Mouse (Mus musculus): ENCODE measurements around the gene Fam171a1. TPM values are rescaled to one million over a fixed set of nuclear protein-coding genes. Genes with fewer than 3 reads are reported as not detected.
A peak's percentile ranks its signal among the peaks of the same experiment; 100 is the strongest.

Gene Fam171a1
- total RNA-seq, 2 experiments from 2014 or later: 71.5 to 72.8 TPM

DNA sequence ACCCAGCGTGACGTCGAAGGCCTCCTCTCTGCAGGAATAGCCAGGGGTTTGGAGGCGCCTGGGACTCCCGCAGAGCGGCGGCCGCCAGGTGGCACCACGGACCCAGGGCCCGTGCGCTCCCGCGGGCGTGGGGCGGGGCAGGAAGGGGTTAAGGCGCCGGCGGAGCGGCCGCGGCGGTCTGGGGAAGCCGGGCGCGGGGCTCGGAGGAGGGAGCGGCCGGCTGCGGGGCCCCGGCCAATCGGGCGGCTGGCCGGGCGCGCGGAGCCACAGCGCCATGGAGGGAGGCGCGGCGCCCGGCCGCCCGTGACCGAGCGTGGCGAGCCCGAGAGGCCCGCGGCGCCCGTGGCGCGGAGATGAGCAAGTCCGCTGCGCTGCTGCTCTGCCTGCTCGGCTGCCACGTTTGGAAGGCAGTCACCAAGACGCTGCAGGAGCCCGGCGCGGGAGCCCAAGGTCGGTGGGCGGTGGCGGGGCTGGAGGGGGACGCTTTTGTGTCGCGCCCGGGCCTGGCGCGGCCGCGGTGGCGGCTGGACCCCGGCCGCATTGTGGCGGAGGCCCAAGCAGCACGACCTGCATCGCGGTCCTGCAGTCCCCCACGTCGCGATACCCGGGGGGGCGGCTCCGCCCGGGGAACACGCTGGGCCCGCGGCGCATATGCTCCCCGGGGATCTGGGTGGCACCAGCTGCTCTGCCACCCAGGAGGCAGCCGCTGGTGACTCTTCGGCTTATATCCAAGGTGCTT lies 4.3 kb downstream of the Fam171a1 start:
- H3K27ac ChIP-seq: peak overlapping the region; percentile 93
- TF ChIP-seq CTCF (IDR thresholded peaks at IDR 0.05): peak; percentile 88
- intact Hi-C loops (cut with DNase I): loop anchor here (1.0 to 10.0 kb wide), 6 partner anchors 54 to 296 kb away; partner anchors contain the start of gene Nmt2
- DNase-seq (ENCODE audit: extremely low spot score in 1 of 2, low spot score in 2 of 2): peak; percentile 93
- peak overlapping the region; percentile 91 for H3K4me3 ChIP-seq

DNA sequence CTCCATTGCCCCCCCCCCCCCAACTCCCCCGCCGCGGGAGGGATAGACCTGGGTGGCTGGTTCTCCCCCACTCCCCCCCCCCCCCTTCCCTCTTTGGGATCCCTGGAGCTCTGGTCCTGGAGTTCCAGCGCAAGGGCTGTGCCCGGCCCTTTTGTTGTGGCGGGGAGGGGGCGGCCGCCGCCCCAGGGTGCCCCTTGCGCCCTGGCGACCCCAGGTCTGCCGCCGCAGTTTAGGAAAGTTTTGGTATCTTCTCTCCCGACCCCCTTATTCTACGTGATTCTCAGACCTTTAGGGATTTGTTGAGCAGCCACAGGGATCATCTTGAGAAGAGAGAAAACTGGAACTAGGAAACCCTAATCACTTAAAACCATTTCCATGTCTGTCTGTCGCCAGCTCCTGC lies 4.9 kb downstream of the Fam171a1 start:
- H3K4me3 ChIP-seq: peak overlapping the region; percentile 91
- no peak for TF ChIP-seq CTCF (IDR thresholded peaks at IDR 0.05)
- DNase-seq (ENCODE audit: extremely low spot score in 1 of 2, low spot score in 2 of 2): peak in 1 of 2 experiments; percentile 16
- peak overlapping the region; percentile 93 for H3K27ac ChIP-seq
- intact Hi-C loops (cut with DNase I): loop anchor here (1.0 to 10.0 kb wide), 6 partner anchors 53 to 296 kb away; partner anchors contain the start of gene Nmt2

DNA sequence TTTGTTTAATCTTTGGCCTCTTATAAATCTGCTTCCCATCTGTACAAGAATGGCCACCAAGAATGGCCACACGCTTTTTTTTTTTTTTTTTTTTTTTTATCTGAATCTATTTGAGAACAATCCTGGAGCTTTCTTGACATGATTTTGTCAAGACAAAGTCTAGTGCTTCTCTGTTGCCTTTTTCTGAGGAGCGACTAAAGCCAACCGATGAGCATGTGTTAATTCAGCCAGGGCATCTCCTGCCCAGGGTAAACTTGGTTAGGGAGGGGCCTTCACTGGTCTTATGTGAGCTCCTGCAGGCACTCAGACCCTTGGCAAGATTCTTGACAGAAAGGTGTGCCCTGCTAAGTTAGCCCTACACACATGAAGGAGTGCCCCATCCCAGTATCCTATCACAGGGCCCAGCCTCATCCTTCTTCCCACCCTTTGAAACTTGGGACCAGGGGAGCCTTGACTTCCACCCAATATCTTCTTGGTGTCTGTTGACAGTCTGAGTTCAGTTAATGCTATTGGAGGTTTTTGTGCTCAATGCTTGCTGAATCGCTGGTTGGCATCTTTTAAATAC lies 5.4 kb downstream of the Fam171a1 start:
- intact Hi-C loops (cut with DNase I): loop anchor here (2.0 to 10.0 kb wide), 3 partner anchors 99 to 295 kb away; no protein-coding TSS in a partner anchor
- peak overlapping the region; percentile 91 for H3K4me3 ChIP-seq
- TF ChIP-seq CTCF (IDR thresholded peaks at IDR 0.05): no peak
- peak overlapping the region; percentile 93 for H3K27ac ChIP-seq
- peak in 1 of 2 experiments; percentile 7 for DNase-seq (ENCODE audit: extremely low spot score in 1 of 2, low spot score in 2 of 2)

DNA sequence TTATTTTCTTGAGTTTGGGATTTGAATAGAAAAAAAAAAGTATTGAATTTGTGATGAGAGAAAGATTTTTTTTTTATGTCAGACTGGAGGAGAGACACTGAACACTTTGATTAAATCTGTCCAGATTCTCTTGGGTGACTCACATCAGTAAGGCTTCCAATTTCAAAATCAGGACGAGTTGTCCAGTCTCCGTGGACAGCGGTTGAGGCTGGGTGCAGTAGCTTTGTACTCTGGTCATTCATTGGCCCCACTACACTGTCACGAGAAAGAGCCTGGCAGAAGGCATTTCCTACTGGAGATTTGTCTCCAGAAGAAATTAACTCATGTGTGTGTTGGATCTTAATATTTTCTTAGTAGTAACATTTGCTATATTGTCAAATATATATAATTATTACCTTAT lies 8.5 kb downstream of the Fam171a1 start:
- no peak for TF ChIP-seq CTCF (IDR thresholded peaks at IDR 0.05)
- Histone ChIP-seq H3K27ac (no peak overlapping the region), H3K4me3 (no peak overlapping the region)
- intact Hi-C loops (cut with DNase I): no loop called here
- no peak for DNase-seq (ENCODE audit: extremely low spot score in 1 of 2, low spot score in 2 of 2)

DNA sequence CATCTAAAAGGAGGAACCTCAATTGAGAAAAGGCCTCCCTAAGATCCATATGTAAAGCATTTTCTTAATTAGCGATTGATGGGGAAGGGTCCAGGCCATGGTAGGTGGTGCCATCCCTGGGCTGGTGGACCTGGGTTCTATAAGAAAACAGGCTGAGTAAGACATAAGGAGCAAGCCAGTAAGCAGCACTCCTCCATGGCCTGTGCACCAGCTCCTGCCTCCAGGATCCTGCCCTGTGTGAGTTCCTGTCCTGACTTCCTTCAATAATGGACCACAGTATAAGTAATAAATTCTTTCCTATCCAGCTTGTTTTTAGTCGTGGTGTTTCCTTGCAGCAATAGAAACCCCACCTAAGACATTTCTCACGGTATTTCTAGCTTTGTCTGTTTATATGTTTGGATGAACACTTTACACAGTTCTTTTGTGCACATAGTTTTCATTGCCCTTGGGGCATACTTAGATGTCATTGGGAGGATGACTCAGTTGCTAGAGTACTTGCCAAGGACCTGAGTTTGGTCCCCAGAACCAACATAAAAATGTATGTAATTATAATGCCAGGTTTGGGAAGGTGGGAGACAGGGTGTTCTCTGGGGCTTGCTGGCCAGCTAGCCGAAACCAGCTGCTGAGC lies 13.3 kb downstream of the Fam171a1 start:
- TF ChIP-seq CTCF (IDR thresholded peaks at IDR 0.05): no peak
- H3K27ac ChIP-seq: no peak overlapping the region
- H3K4me3 ChIP-seq: no peak overlapping the region
- intact Hi-C loops (cut with DNase I): no loop called here
- DNase-seq (ENCODE audit: extremely low spot score in 1 of 2, low spot score in 2 of 2): no peak

DNA sequence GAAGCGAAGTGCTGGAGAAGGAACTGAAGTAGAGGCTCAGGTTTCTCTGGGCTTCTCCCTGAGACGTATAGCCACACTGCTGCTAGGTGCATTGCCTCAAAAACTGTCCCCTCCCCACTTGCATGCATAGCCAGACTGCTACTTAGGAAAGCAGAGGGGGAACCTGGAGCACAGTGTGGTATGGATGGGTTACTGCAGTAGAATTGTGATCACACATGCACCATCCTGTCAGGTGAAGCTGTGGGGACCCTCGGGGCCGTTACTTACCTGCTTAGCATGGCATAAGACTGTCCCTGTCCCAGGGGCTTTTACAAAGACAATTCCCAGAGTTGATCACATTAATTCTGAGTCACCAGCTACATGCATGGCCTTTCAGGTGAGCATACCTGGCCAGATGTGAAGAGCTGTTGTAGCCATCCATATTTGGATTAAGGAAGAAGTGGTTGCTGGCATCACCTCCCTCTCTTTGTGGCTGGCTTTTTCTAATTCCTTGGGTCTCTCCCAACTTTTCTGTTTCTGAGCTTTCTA lies 14.4 kb downstream of the Fam171a1 start:
- no peak for DNase-seq (ENCODE audit: extremely low spot score in 1 of 2, low spot score in 2 of 2)
- TF ChIP-seq CTCF (IDR thresholded peaks at IDR 0.05): no peak
- intact Hi-C loops (cut with DNase I): no loop called here
- Histone ChIP-seq H3K4me3 (no peak overlapping the region), H3K27ac (no peak overlapping the region)

DNA sequence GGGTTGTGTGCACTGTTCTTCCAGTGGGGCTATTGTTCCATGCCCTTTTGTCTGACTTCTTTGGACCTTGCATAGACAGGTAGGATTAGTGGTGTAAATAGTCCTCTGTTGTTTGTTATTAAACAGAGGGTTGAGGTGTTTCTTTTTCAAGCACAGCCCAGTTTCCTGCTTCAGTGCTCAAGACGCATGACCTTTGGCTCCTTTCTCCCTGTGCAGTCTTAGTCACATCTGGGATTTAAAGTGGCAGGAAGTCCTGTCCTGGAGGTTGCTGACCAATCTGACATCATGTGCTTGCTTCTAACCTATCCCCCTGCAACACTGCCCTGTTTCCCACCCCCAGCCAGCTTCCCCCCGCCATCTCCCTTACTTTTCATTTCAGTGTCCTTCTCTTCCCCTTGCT lies 14.9 kb downstream of the Fam171a1 start:
- intact Hi-C loops (cut with DNase I): no loop called here
- Histone ChIP-seq H3K27ac (no peak overlapping the region), H3K4me3 (no peak overlapping the region)
- TF ChIP-seq CTCF (IDR thresholded peaks at IDR 0.05): no peak
- no peak for DNase-seq (ENCODE audit: extremely low spot score in 1 of 2, low spot score in 2 of 2)

DNA sequence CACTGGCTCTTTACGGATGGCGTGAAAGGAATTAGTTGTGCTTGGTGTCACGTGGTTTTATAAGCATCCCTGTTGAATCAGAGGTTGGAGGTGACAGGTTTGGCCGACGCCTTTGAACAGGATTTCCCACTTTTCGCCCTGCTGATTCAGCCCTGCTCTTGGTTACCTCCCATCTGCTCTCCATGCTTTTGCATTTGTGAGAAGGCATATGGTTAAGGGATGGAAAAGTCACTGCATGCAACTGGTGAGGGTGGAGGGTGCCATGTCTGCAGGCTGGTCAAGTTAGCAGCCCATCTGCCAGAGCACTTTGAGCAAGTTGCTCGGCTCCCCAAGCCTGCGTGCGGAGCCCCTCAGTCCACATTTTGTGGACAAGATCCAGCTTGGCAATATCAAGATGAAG lies 18.4 kb downstream of the Fam171a1 start:
- DNase-seq (ENCODE audit: extremely low spot score in 1 of 2, low spot score in 2 of 2): no peak
- intact Hi-C loops (cut with DNase I): no loop called here
- Histone ChIP-seq H3K27ac (no peak overlapping the region), H3K4me3 (no peak overlapping the region)
- TF ChIP-seq CTCF (IDR thresholded peaks at IDR 0.05): no peak

DNA sequence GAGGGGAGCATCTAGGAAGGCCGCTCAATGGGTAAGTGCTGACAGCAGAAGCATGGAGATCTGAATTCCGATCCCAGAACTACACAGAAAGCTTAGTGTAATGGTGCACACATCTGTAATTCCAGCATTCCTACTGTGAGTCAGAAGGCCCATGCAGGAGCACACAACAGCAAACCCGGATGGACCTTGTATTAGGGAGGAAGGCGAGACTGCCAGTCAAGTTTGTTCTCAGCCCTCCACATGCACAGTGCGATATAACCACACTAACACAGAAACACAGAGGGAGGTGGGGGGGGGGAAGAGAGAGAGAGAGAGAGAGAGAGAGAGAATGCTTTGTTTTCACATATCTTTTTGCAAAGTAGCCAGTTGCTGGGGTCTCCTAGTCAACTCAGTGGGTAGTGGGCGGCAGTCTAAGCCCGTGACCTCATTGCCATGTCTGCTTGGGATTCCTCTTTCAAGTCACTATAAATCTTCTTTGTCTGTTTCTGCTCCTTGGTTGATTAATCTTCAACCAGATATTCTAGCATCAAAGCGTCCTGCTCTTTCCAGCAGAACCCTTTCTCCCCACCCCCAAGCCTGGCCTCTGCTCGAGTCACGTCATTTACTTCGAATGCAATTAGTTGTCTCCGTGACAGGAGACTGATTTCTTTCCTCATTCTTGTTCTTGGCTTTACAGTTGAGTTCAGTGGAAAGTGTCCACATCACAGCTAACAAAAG lies 20.7 kb downstream of the Fam171a1 start:
- H3K4me3 ChIP-seq: no peak overlapping the region
- H3K27ac ChIP-seq: no peak overlapping the region
- DNase-seq (ENCODE audit: extremely low spot score in 1 of 2, low spot score in 2 of 2): no peak
- intact Hi-C loops (cut with DNase I): no loop called here
- TF ChIP-seq CTCF (IDR thresholded peaks at IDR 0.05): no peak

DNA sequence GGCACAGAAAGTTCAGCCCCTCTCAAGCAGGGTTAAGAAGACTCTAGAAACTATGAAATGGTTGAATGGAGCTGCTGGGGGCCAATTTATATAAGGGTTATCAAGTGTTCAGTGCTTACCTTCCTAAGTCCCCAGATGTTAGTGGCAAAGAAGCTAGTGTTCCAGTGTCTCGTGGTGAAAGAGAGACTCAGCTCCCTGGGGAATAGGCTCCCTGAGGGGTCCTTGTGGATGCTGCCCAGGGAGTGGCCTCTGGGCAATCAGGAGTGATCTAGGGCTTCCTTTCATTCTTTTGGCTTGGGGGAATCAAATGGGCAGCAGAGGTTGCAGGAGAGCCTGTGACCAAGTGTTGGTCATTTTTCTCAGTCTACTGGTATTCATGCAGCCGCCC lies 21.3 kb downstream of the Fam171a1 start:
- Histone ChIP-seq H3K4me3 (no peak overlapping the region), H3K27ac (no peak overlapping the region)
- intact Hi-C loops (cut with DNase I): no loop called here
- no peak for DNase-seq (ENCODE audit: extremely low spot score in 1 of 2, low spot score in 2 of 2)
- TF ChIP-seq CTCF (IDR thresholded peaks at IDR 0.05): no peak

DNA sequence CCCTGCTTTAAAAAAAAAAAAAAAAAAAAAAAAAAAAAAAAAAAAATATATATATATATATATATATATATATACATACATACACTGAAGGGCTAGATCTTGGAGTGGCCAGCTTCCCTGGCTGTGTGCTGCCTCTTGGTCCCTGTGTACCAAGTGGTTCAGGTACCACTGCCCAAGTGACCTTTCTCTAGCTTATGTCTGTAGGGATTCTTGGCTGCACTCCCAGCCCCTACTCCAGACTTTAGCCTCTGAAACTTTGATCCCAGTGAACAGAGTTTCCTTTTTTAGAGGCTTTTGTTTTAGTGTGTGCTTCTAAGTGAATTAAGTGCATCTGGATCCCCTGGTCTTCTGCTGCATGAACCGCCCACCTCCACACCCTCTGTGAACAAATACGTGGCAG lies 24.3 kb downstream of the Fam171a1 start:
- DNase-seq (ENCODE audit: extremely low spot score in 1 of 2, low spot score in 2 of 2): no peak

More for the DNA sequence above, 24.3 kb downstream of the Fam171a1 start:
- no peak overlapping the region for H3K27ac ChIP-seq
- H3K4me3 ChIP-seq: no peak overlapping the region
- intact Hi-C loops (cut with DNase I): no loop called here
- TF ChIP-seq CTCF (IDR thresholded peaks at IDR 0.05): no peak
